Mouse (Mus musculus) MN1 (cell line): ENCODE results near the gene Gm4744.
"Not testable (repeated sequence)": the region's sequence is repeated elsewhere in the genome, so short reads cannot be mapped to it uniquely, and the experiment has no call there.

ENCODE experiments used
- DNase-seq: peaks from one replicate; pipeline ENCODE4 v3.0.0-alpha.2; 2016; ENCODE audit warnings: low spot score

Gm4744 gene

GRCm38 (mm10) chr6:40951770-40952169 lies at the start of gene Gm4744:
Gm4744 (minus strand) TSS chr6:40951870.
- no peak for DNase-seq

GRCm38 (mm10) chr6:40999379-40999778 lies 47.7 kb upstream of the Gm4744 start, which contains the start of gene Gm2663:
Gm2663 (minus strand) TSS chr6:40999479.
- DNase-seq, result not testable (repeated sequence)

DNA sequence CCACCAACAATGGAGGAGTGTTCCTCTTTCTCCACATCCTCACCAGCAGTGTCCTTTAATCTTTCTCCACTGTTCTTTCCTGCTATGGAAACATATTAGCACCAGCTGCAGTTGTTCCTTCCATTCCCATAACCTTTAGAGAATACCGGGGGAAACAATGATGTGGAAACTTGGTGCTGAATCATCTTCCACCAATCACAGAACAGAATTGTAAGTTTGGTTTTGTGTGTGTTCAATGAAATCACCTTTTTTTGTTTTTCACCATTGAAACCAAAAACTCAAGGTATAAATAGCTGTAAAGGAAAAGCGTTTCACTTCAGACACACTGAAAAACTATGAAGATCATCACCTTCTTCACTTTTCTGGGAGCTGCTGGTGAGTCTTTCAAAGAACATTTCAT lies 12.8 kb upstream of the Gm4744 start, which contains the start of gene 1810009J06Rik:
TSS of gene 1810009J06Rik (plus strand) at position 301 of the 400 bp plus-strand sequence.
- not testable (repeated sequence) for DNase-seq

- DNase-seq, result no peak
These were observed 2.0 kb upstream of the Gm4744 start for GRCm38 (mm10) chr6:40953716-40954115.

DNA sequence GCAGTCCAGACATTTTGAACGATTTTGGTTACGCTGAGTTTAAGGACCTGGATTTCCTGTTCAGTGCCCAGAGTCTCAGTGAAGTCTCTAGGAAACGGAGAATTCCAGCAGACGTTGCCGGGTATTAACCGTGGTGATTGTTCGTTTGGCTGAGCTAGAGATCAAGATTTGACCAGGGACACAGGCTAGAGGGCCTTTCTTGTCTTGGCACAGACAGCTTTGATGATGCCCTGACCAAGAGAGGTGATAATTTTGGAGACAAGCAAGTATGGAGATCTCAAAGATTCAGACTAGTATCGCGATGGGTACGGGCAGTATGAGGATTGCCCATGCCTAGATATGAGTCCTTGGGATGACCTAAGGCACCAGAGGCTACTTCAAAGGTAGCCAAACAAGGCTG lies 11.2 kb downstream of the Gm4744 start, which contains the start of gene 1700074P13Rik:
TSS of gene 1700074P13Rik (minus strand) at position 101 of the 400 bp plus-strand sequence.
- no peak for DNase-seq

DNA sequence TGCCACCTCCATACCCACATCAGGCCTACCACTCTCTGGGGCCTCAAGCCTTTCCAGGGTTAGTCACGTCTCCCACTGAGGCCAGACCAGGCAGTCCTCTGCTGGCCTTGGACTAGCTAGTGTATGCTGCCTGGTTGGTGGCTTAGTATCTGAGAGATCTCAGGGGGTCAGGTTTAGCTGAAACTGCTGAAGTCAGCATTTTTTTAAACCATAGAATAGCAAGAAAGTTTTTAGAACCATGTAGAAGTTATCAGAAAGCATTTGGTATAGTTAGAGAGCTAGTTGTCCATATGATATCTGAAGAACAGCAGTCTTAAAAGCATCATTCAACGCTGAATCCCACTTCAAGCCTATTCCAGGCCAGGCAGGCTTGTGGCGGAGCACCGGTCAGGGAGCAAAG lies 31.7 kb downstream of the Gm4744 start:
- no peak for DNase-seq

DNA sequence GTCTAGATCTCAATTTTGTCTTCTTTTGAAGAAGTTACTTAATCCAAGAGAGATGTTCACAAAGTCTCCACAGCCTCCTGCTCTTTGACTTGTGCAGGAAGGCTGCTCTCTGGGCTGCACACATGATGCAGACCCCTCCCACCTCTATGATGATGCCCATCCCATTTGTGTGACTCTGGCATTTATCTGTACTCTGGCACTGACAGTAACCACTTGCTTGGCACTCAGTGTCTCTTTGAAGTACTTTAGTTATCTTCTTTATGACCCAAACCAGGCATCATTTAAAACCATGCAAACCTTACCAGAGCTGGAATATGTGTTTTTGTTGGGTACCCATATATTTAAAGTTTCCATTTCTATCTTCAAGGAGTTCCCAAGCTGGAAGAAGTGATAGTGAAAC lies 51.4 kb downstream of the Gm4744 start, which contains the start of gene Prss58:
TSS of gene Prss58 (minus strand) at position 101 of the 400 bp plus-strand sequence.
- no peak for DNase-seq
